Mouse (Mus musculus): ENCODE data around the gene Dnmt1.
A peak's percentile ranks its signal among the peaks of the same experiment; 100 is the strongest.

Dnmt1 gene

DNA sequence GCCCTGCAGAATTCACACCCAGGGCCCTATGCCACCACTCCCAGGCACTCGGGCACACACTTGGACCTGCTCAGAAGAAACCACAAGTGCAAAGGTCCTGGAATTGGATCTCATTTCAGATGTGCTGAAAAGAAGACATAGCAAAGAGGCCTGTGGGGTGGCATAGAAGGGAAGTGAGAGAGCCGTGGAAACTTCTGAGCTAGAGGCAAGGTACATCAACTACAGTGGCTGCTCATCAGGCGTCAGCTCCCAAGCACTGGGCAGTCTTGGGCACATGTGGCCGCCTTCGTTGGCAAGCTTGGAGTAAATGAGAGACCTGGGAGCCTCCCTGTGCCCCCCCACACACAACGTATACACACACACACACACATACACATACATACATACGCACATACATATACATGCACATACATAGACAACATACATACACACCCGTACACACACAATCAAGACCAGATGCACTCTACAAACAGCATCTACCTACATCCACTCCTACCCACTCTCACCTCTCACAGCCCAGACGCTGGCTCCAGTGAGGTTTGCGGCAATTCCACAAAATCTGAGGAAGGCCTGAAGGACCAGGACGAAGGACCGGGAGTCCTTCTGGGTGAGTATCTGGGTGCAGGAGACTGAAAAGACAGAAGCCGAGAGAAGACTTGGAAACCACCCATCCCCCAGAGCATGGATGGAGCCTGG is 80.4 kb downstream of the Dnmt1 start, which contains the start of gene Angptl6:
Angptl6 (minus strand) TSS at position 631 of the 696 bp plus-strand sequence.
- DNase-seq (ENCODE audit: low spot score): no peak

DNA sequence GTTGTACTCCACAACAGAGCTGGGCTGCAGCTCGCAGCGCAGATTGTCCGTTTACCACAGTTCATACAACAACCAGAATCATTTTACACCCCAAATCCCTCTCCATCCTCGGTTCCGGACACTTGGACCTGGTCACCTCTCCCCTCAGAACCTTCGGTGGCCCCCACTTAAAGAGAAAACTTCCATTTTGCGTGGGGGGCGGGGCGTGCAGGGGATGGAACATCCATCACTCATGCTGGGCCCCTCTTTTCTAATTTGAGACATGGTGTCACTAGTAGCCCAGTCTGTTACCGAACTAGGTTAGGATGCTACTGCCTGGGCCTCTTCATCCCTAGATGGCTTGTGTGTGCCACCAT is 81.0 kb downstream of the Dnmt1 start:
- DNase-seq (ENCODE audit: low spot score): no peak

DNA sequence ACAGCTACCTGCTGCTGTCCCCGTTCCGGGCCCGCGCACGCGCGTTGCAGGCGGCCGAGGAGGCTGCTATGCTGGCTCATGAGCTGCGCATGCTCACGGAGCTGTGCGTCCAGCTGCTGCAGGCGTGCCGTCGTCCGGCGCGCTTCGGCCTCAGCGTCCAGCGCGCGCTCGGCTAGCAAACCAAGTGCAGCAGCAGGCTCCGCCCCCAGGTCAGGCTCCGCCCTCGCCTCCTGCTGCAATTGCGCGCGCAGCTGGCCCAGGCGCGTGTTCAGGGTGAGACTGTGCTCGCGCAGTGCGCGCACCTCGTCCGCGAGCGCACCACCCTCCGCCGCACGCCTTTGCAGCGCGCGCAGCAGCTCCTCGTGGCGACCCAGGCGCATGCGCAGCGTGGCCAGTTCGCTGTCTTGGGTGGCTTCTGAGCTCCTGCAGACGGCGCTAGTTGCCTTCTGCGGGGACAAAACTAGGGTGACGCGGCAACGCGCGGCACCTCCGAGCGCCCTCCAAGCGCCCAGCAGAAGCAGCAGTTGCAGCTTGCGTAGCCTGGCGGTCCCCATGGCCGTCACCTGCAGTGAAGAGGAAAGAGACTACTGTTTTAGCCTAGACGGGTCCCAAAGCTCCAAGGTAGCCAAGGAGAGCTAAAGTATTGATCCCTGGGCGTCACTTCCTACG is 81.5 kb downstream of the Dnmt1 start:
- DNase-seq (ENCODE audit: low spot score): peak; percentile 99

DNA sequence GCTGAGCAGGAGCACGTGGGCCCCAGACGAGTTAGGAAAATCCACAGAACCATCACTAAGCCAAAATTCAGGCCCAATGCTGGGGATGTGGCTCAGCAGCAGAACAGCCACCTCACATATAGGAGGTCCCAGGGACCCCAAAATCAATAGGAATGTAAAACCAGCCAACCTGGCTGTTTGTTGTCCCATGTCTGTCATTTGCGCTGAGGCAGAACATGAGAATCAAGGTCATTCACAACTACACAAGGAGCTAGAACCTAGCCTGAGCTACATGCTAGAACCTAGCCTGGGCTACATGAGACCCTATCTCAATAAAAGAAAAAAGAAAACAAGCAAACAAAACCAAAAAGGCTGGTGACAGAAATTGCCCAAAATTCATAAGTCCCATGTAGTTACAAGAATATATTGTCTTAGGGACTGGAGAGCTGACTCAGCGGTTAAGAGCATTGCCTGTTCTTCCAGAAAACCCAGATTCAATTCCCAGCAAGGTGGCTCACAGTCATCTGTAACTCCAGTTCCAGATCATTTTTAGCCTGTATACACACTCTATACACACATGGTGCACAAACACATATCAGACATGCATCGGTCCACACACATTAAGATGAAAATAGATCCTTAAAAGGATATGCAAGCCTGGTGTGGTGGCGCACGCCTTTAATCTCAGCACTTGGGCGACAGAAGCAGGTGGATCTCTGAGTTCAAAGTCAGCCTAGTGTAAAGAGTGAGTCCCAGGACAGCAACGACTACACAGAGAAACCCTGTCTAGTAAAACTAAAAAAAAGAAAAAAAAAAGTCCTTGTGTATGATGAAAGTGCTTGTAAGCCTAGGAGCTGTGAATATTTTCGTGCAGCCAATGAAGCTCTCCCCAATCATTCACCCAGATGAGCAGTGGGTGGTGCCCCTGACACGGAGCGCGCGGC is 82.3 kb downstream of the Dnmt1 start:
- no peak for DNase-seq (ENCODE audit: low spot score)

DNA sequence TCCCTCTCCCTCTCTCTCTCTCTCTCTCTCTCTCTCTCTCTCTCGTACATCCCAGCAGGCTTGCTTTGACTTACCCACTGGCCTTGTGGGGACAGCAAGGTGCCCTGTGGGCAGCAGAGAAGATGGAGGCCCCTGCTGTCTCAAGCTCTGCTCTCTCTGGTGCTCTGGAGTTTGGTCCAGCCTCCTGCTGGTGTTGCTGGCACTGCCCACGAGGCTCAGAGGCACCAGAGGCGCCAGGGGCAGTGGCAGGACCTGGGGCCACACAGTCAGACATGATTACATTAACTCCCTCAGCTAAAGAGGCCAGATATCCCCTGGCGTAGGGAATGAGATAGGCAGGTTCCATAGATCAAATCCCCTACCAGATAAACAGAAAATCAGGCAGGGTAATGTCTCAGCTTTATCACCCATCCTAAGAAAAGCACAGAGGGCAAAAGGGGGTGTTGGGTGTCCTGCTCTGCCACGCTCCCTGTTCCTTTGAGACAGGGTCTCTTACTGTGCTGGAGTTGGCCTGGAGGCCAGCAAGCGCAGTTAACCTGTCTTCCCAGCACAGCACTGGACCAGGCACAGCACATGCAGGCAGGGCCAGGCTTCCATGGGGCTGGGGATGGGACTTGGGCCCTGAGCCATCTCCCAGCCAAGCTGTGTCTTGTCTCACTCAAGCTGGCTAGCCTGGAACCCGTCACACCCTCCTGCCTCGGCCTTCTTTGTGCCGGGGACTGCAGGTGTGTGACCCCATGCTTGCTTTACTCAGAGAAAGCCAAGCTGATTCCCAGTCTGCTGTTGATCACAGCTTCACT is 83.2 kb downstream of the Dnmt1 start:
- no peak for DNase-seq (ENCODE audit: low spot score)

DNA sequence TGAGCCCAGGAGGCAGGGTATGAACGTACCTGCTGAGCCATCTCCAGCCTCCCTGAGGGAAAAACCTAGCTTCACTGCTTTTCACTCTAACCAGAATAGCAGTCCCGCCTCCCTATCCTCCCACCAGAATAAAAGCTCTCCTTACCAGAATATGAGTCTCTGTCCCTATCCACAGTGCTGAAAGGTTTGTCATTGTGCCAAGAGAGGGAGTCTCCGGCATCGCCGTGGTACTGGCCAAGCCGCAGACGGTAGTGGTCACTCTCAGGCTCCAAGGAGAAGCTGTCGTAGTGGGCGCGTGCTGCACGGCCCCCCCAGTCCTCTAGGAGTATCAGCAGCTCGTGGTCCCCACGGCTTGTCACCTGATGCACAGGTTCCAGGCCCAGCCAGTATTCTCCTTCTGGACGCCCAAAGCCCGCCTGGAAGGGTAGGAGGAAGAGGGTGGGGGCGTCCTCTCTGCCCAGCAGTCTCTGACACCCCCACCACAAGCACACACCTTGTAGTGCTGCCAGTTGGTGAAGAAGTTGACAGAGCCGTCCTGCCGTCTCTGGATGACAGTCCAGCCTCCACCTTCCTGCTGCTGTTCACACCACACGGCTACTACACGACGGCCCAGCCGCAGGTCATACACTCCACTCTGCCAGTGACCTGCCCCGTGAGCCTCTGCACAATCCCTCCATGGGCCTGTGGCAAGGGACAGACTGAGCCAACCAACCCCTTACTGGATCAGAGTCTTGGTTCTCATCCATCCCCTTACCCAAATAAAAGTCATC is 84.5 kb downstream of the Dnmt1 start:
- no peak for DNase-seq (ENCODE audit: low spot score)

DNA sequence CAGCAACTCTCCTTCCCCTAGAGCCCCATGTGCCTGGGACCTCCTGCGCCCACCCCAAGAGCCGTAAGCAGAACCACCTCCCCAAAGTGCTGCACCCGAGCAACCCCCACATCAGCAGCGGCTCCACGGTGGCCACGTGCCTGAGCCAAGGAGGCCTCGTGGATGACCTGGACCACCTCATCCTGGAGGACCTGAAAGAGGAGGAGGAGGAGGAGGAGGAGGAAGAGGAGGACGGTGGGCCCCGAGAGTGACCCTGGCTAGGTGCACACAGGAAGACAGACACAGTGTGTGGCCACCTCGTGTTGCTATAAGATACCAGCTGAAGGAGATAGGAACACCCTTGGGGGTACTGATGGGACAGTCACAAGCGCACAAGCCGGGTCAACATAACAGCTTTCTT is 86.2 kb downstream of the Dnmt1 start:
- DNase-seq (ENCODE audit: low spot score): no peak

DNA sequence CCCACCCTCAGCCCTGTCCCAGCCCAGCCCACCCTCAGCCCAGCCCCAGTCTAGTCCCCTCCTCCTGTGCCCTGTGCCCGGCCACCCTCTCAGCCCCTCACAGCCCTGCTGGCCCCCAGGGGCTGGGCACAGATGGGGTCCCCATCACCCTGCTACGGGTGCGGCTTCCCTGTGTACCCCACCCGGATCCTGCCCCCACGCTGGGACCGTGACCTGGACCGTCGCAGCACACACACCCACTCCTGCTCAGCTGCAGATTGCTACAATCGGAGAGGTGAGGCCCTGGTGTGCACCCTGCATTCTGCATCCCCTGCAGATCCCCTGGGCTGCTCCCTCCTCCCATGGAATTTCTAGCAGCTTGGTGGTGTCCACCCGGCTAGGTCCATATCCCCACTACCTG is 86.7 kb downstream of the Dnmt1 start:
- no peak for DNase-seq (ENCODE audit: low spot score)

DNA sequence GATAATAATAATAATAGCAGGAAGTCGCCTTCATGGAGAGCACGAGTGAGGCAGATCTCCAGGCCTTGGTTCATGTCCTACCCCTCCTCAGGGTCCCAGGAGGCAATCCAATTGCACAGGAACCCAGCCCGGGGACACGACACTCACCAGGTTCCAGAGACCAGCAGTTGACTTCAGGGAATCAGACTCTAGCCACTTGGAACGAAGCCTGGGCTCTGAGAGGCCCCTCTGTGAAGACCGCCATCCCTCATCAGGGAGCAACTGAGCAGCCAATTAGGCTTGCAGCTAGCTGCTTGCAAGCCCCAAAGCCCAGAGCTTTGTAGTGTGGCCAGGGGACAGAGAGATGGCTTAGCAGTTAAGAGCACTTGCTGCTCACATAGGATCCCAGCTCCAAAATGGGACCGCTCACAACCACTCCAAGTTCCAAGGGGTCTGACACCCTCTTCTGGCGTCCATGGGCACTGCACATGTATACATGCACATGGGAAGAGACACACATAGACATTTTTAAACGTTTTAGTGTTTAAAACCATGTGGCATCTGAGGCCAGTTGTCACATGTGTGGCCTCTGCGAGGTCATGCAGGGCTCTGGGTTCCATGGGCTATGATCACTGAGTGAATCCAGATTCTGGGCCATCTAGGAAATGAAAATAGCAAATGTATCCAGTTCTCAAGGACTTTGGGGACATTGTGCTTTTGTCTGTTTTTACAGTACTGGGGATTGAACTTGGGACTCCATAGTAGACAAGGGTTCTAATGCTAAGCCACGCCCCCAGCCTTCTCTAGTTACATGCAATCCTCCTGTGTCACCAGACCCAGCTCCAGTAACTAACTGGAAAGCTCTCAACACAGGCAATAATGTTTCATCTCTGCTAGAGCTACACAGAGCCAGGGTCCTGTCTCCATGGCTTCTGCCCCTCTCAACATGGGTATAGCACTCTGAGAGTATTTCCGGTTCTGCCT is 89.2 kb downstream of the Dnmt1 start:
- no peak for DNase-seq (ENCODE audit: low spot score)

DNA sequence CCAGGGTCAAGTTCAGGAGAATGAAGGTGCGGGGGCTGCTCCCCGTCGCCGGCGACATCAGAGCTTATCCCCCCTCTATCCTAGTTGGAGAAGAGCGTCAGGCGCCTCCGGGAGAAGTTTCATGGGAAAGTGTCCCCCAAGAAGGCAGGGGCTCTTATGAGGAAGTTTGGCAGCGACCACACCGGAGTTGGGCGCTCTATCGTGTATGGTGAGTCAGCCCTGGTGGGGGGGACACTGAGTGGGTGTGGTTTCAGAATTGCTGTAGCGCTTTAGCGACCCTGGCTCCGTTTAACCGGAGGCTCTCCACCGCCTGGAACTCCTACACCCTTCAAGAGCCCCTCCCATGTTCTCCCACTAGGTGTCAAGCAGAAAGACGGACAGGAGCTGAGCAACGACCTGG is 90.4 kb downstream of the Dnmt1 start:
- no peak for DNase-seq (ENCODE audit: low spot score)

DNA sequence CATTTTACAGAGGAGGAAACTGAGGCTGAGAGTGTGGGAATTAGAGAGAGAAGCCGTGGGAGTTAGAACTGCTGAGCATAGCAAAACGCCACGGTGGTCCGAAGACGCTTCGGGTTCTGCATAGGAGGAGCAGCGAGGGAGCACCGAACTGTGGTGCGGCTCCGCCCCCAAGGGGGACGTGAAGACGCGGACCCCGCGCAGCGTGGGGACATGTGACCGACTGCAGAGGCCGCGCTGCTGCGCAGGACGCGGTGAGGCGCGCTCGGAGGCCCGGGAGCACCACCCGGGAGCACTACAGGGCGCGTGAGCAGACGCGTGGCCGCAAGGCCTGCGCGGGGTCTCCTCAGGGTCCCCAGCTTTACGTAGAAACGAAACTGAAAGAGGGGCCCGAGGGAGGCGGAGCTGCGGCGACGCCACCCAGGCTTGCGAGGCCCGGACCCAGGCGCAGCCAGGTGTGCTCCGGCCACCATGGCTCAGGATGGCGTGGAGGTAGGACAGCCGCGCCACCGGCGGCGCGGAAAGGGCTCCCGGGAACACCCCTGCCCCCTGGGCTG is 91.2 kb downstream of the Dnmt1 start, which contains the start of gene A230050P20Rik:
A230050P20Rik (plus strand) TSS at position 195 of the 554 bp plus-strand sequence.
- no peak for DNase-seq (ENCODE audit: low spot score)

DNA sequence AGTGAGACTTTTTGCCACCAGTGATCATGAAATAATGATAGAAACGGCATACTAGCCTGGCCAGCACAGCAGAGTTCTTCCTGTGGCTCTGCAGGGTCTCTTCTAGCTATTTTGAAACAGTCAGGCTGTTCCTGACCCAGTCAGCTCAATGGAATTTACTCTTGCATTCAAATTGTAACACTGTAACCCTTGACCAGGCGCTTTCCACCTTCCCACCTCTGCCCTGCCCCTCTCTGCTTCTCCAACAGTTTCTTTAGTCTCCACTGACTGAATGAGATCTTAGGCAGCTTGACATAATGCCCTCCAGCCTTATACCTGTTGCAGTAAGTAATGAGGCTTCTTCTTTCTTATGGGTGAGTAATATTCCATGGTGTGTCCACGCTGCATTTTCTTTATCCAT is 92.8 kb downstream of the Dnmt1 start:
- no peak for DNase-seq (ENCODE audit: low spot score)

DNA sequence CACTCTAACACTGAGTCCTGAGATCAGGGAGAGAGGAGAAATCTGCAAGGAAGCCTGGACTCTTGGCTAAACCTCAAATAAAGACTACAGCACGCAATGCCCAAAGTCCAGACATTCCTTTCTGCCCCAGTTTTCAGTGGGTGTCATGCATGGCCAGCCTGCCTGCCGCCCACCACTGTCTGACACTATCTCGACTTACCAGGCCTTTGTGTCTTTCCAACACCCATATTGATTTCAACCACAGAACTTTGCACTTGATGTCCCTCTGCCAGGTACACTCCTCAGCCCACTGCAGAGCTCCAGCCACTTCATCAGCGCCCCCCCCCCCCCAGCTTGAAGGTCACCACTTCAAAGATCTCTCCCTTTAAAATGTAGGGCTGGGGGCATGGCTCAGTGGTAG is 97.5 kb downstream of the Dnmt1 start:
- no peak for DNase-seq (ENCODE audit: low spot score)

DNA sequence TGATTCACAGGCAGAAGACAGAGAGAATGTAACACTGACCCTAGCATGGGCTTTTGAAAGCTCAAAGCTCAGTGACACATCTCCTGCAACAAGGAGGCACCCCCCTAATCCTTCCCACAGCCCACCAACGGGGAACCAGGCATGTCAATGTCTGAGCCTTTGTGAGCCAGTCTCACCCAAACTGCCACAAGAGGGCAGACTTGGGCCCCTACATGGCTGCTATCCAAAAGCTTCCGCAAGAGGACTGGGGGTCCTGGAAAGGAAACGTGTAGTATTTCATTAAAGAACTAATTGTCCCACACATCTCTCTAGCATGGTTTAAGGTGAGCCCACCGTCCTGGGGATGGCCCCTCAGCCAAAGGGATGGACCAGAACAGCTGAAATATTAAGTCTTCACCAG is 97.9 kb downstream of the Dnmt1 start:
- no peak for DNase-seq (ENCODE audit: low spot score)

DNA sequence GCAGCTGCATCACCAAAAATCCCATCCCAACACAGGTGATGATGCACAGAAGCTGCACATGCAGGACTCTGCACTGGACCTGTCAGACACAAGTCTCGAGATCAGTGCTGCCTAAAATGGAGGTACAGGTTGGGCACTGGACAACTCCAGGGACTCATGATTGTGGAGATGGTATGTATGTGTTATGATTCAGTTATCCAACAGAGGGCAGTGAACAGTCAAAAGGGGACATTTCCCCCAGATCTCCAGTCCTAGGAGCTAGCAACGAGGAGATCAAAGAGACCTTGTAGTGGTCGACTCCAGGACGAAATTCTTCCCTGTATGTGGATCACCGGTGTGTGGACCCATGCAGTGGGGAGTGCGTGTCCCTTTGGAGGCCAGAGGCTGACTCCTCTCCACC is 99.8 kb downstream of the Dnmt1 start:
- DNase-seq (ENCODE audit: low spot score): no peak
